Mouse (Mus musculus): Measurements from ENCODE around the gene Chrm4.

Gene Chrm4

DNA sequence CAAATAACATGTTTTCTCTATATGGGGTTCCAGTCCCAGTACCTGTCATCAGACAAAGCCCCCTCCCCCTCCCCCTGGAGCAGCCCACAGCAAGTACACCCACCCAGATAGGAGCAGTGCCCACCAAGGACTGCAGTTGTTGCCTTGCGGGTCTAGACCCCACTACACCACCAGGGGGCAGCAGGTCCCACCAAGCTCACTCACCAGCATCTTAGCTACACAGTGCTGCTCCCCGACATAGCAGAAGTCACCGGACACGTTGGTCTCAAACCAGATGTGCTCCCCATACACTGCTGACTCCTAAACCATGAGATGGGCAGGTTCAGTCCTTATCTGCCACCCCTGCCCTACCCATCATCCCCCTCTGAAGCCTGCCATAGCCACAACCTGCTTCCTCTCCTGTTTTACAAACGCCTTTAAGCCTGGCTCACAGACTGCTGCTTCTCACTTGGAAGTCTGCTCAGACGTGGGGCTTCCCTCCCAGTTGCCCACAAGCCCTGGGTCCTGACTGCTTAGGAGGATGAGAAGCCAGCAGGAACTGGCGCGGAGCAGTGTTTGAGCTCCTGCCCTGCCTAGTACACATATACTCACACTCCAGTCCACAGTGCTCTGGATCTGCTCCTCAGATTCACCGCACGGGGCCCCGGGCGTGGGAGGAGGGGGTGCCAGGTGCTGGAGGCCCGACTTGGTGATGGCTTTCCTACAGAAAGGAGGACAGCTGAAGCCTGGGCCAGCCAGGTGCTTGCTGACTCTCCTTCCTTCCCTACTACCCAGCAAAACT, 17.3 kb downstream of the Chrm4 start:
- peak in 1 of 2 experiments; percentile 78 for DNase-seq (ENCODE audit: low spot score in 2 of 2)

DNA sequence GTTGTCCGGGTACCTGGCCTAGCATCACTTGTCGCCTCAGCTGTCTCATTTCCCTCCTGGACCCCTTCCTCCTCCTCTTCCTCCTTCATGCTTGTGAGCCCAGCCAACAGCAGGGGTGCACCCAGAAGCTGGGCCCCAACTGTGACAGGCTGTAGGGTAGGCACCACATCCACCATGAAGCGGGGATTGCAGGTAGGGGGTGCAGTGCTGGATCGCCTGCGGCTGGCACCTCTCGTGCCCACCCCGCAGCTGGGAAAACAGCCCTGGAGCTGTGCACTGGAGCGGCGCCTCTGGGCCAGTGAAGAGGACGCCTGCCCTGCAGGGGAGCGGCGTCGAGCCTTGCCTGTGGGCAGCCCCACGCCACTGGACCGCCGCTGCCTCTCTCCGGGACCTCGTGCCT, 18.4 kb downstream of the Chrm4 start, which contains the start of gene Gm9821:
Gm9821 (plus strand) TSS at position 221 of the 400 bp plus-strand sequence.
- no peak for DNase-seq (ENCODE audit: low spot score in 2 of 2)

DNA sequence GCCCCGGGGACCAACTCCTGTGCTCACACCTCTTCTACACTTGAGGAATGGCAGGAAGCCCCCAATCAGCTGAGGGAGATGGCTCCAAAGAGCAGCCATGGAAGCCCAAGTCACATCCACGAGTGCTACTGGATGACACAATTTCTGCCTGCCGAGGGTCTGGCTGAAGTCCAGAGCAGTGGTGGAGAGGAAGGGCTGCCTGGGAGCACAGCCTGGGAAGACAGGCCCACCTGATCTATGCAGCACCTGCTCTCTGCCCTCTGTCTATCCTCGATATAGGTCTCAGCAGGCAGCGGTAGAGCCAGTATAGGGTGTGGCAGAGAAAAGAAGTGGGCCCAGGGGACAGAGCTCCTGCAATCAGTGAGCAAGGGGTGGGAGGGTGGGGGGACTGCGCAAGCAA, 19.8 kb downstream of the Chrm4 start:
- no peak for DNase-seq (ENCODE audit: low spot score in 2 of 2)

DNA sequence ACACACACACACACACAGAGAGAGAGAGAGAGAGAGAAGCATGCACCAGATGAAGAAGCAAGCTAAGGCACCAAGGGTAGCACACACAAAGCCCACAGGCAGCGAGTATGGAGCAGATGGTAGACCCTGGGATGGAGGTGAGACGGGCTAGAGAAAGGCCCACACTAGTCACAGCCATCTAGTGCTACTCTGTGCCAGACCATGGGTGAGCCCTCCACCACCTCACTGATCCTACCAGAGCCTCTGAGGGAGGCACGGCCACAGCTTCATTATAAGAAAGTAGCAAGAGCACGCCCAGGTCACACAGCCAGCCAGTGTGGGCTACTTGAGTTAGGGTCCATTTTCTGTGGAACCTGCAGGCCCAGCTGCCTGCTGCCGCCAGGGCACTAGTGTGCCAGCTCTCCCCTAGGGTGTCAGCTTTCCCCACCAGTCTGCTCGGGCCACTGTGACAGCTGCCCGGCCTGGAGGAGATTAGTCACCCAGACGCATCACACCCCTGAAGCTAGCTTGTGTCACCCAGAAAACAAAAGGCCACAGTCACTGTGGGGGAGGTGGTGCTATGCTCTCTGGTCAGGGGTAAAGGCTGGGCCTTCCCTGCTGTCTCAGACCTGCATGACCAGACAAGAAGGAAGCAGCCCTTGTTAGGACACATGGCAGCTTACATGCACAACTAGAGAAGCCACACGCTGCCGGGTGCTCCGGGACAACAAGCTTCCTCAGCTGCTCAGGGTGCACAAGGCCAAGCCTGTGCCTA, 20.5 kb downstream of the Chrm4 start:
- no peak for DNase-seq (ENCODE audit: low spot score in 2 of 2)

DNA sequence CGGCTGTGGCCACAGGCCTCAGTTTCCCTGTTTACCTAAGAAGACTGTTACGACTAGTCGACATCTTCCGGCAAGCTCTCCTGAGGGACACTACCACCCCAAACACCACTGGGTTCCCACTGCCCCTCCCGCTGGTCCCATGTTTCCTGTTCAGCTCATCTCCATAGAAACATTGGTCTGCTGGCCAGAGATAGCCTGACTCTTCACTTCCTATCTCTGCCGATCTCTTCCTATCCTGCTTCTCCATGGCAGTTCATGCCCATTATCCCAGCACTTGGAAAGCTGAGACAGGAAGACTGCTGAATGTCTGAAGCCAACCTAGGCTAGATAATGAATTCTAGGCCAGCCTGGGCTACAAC, 21.1 kb downstream of the Chrm4 start:
- no peak for DNase-seq (ENCODE audit: low spot score in 2 of 2)

DNA sequence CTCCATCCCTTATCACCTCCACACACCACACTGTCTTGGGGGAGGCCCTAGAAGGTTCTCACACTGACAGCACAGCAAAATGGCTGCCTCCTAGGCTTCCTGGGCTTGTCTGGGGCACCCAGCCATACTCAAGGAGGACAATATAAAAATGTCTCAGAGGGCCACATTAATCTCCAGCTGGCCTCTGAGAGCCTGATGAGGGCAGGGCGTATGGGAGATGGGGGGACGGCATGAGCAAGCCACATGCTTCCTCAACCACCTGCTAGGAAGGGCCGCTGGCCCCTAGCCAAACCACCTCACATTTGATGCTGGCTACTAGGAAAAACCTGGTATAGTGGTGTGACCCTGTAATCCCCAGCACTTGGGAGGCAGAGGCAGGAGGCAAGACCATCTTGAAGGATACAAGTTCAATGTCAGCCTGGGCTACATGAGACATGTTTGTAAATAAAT, 21.8 kb downstream of the Chrm4 start:
- DNase-seq (ENCODE audit: low spot score in 2 of 2): no peak

DNA sequence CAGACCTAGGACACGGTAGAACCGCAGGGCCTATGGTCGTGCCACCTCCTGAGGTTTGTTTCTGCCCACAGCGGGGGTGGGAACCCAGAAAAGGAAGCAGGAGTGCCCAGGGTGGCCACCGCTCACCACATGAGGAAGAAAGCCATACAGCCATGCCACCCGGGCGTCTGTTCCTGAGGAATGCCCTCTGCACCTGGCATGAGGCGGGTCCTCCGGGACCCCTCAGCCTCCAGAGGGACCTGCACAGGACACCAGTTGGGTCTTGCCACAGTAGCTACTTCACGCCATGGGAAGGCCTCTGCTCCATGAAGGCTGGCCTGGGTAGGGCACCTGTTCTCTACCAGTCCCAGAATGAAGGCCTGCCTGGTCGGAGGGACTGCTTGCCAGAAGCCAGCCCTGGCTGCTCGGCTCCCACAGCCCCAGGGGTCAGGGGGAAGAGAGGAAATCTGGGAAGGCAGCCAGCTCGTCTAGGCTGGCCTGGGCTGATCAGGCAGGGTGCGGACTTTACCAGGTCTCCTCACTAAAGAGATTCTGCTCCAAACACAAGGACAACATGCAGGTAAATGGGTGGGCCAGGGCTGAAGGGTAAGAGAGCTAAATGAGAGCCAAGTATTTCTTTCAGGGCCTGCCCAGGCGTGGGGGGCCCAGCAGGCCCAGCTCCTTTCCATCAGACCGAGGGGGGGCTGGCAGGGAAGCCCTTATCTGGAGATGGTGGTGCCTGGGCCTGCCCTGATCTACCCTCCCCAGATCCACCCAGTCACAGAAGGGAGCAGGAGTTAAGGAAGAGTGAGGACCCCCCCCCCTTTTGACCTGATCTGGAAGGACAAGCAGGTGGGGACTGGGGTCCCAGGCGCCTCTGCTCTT, 22.6 kb downstream of the Chrm4 start:
- no peak for DNase-seq (ENCODE audit: low spot score in 2 of 2)

DNA sequence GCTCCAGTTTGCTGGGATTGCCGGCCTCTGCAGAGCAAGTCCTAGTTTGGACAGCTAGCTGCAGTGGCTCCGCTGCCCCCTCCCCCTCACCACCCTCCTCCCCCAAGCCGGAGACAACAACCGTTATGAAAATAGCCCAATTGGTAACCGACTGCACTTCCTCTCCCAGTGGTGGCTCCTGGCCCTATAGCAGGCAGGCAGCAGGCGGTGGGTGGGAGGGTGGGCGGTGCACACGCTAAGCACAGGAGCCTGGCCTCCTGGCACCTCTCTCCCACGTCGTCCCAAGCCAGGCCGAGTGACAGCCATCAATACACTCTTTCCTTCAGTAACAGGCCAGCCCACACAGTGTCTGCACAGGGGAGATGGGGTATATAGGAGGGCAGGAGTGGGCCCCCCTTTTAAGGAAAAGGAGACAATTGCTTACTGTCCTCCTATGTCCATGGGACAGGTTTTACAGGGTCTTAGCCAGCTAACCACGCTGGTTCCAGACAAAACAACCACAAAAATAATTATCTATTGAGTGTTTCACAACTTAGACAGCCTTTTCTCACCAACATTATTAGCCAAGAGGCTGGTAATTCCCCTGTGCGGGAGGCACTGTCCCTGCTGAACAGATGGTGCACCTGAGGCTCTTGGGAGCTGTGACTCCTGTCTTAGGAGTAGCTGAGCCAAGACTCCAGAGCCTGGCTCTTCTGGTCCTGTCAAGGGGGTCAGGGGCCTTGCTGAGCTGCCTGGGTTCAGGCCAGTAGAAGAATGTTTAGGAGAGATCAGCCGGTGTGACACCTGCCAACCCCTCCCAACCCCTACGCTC, 23.4 kb downstream of the Chrm4 start:
- no peak for DNase-seq (ENCODE audit: low spot score in 2 of 2)

DNA sequence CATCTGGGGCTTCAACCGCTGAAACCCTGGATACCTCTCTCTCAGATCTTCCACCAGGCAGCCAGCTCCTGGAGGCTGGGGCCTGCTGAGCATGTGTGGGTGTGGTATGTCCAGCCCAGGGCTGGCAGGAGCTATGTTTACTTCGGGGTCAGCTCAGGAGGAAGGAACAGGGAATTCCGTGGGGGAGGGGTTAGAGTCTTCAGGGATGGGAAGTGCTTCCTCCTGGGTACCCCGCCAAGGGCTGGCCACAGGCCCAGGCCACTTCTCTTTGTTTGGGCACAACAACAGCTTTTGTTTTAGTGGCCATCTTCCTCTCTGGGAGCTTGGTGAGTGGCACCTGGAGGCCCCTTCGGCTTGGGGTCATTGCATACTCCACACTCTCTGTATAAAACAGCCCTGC, 26.8 kb downstream of the Chrm4 start:
- DNase-seq (ENCODE audit: low spot score in 2 of 2): no peak

DNA sequence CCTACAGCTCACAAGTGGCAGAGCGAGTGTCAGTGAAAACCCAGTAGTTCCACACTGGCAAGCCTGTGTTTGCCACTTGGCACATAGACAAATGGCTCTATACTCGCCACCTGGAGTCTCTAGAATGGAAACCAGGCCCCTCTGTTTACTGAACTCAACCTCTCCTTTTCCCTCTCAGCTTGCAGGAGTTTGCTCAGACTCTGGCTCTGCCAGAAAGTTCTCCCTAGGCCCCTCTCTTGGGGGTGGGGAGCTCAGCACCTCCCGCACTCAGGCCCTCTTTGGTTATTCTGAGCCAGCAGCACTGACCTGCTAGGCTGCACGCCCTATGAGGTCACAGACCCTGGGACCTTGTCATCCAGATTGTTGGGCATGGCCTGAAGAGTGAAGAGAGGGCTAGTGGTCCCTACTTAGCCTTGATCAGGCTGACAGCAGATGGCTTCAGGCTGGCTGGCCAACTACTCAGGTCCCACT, 28.1 kb downstream of the Chrm4 start:
- no peak for DNase-seq (ENCODE audit: low spot score in 2 of 2)

DNA sequence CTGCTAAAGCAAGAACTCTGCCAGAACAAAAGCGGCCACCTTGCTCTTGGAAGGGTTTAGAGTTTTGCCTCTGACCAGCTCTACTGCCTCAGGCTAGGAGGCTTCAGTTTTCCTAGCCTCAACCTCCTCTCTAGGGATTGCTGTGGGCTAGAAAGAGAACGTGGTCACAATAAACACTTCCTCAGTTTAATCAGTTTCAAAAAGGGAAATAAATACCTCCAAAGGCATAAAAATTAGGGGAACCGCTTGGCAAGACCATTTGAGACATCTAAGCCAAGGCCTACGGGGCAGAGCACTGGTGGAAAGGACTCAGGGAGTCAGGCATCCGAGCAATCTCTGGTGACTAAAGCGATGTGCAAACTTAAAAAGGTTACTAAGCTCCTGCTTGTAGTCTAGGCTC, 28.8 kb downstream of the Chrm4 start:
- no peak for DNase-seq (ENCODE audit: low spot score in 2 of 2)

DNA sequence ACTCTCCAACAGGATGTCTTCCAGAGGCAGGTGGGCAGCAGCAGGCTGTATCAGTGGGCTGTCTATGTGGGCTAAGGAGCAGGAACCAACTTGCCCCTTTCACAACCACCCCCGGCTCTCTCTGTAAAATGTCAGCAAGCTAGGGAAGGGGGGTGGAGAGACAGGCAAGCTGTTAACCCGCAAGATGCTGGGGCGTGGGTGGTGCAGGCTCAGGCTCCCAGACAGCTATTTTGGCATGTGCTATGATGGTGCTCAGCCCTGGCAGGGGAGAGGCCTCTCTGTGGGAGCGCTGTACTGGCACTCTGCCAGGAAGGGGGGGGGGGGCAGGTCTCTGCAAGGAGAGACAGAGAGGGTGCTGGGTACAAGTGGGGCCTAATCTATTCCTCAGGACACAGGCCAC, 30.0 kb downstream of the Chrm4 start:
- peak; percentile 74 to 88 for DNase-seq (ENCODE audit: low spot score in 2 of 2)

DNA sequence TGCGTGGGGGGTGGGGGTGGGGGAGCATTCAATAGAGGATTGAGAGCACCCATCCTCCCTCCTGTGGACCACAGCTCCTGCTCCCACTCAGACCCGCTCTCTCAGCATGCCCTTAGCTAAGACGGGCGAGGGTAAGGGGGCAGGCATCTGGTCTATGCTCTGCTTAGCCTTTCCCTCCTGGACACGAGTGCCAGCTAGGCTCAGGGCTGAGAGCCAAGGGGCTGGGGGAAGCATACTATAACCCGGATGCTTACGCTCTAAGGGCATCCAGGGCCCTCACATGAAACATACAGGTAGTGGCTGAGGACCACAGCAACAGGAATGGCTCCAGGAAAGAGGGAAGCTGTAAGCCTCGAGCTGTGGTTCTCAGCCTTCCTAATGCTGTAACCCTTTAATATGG, 31.0 kb downstream of the Chrm4 start:
- no peak for DNase-seq (ENCODE audit: low spot score in 2 of 2)

DNA sequence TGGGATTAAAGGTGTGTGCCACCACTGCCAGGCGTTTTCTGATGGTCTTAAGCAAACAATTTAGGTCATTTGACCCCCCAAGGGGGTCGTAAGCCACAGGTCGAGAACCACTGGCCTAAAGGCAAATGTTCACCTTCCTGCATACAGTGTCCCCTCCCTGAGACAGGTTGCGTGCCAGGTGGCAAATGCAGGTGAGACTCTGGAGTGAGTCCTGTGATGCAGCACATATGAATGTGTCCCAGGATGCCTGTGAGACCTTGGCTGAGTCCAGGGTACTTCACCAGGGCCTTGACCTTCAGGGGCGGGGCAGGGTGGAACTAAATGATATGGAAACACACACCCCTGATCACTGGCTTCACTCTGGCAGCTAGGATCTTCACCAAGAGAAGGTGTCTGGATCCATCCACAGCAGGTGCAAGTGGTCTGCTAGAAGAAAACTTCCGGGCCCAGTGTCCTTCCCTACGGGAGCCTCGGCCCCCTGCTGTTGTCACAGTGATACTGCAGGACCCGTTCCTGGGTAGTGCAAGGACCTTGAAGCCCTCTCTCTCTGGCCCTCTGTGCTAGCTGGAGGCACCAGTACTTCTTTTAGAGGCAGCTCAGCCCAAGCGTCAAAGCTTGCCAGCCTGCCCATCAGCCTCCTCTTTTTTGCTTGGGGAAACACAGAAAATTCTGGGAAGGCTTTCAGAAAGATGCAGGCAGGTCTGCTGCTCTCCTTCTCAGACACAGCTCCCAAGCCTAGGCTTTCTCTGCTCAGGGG, 31.8 kb downstream of the Chrm4 start:
- no peak for DNase-seq (ENCODE audit: low spot score in 2 of 2)

DNA sequence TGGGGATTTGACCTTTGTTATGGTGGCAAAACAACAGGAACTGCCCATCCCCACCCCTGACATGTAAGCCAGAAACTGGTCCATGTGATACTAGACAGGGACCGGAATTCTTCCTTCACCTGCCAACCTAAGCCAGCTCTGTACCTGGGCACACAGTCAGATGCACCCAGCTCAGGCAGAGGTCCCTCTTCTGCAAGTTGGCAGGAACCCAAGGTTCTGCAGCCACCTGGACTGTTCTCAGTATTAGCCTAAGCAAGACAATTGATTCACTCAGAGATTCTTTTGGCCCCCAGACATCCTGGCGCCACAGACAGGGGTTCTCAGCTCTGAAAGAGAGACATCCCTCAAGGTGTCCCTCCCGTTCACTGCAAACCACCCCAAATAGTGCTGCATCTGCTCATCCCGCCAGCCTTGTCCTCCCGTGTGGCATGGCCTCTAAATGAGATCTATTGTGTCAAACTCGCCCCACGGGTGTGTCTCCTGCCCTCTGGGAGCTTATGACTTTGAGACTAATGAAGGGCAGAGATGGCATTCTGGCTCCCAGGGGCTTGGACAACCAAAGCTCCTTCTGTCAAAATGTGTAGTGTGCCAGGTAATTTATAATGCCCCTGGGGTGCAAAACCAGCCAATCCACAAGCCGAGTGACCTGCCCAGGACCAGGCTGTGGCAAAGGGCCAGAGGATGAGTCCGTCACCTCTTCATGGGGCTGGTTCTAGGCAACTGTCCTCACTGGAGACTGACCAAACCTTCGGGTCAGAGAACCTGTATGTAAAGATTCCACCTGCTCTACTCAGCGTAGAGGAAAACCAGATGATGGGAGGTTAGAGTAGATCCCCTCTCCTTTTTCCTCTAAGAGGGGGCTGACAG, 32.7 kb downstream of the Chrm4 start:
- no peak for DNase-seq (ENCODE audit: low spot score in 2 of 2)

DNA sequence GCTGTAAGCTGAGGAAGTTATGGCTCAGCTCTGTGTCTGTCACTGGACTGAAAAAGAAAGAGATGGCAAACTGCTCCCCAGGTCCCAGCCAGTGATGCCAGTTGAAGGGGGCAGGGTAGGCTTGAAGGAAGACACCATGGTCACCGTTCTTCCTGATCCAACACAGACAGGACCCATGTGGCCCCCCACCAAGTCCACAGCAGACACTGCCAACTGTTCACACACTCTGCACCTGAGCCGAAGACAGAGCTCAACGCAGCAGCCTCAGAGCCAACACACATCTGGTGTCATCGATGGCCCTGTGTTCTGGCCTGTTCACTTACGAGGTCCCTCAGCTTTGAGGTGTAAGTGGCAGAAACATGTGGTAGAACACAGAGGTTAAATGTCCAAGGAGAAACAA, 33.4 kb downstream of the Chrm4 start:
- DNase-seq (ENCODE audit: low spot score in 2 of 2): no peak

DNA sequence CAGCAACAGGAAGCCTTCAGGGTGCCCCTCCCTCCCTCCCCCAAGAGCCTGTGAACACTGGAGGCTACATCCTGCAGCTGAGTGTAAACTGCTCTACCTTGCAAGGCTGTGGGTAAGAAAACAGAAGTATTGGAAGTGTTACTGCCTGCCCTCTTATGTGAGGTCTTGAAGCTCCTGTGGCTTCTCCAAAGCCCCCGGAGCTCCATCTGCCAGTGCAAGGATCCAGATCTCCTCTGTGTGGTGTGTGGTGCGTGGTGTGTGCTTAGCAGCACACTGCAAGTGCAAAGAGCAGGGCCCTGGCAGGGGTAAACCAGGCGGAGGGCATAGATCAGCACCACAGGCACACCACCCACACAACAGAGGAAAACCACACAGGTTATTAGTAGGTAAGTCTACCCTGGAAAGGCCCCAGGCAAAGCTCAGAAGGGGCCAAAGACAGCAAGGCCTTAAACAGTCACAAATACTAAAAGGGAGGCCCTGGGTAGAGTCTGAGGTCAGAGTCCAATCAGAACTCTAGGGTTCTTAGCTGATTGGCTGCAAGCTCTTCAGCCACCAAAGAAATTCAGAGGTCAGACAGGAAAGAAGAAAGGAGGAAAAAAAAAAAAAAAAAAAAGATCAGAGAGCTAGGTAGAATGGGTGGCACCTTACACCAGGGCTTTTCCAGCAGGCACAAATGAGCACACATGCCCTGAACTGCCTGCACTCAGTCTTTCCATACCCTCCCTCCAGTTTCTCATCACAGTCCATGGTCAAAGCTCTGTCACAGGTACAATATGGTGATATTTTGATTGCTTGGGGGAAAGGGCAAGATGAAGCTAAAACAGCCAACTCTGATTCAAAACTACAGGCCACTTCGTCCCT, 35.1 kb downstream of the Chrm4 start:
- no peak for DNase-seq (ENCODE audit: low spot score in 2 of 2)

DNA sequence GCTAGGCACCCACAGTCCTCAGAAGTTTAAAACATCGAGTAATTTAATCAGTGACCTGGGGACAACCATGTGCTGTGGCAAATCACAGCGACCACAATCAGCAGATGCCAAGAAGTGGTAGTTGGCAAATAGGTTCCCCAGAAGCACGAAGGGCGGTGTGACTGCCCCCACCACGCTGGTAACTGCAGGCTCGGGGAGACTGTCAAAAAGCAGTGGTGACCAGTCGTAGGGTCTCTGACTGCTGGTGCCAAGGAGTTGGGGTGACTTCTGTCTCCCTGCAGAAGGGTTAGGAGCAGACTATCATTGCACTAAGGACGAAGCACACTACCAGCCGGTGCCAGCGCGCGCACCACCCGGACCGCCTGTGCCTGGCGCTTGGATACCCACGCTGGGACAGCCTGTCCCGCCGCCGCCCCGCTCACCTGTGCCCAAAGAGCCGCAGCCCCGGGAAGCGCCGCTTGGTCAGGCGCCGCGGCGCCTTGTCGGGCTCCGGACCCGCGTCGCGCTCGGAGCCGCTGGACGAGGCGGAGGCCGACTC, 35.9 kb downstream of the Chrm4 start:
- DNase-seq (ENCODE audit: low spot score in 2 of 2): no peak

Measured in frontal cortex, postnatal 10 days (tissue).